Mouse (Mus musculus) kidney, adult 2 months (tissue): ENCODE measurements around the gene Upf3b.

ENCODE experiments used
- CTCF ChIP-seq: fragments of 200-500 bp; conservative IDR thresholded peaks from 2 replicates; pipeline ENCODE4 v1.5.1; 2011; ENCODE audit warnings: low read depth, mild to moderate bottlenecking, control low read depth, low read length, moderate library complexity, mixed read lengths; ENCODE audit not compliant: insufficient read depth, insufficient read length
- POLR2A ChIP-seq: fragments of 200-500 bp; IDR thresholded peaks from one replicate; pipeline ENCODE4 v1.6.1; 2011; ENCODE audit warnings: low read depth, low read length, control low read depth

- TF ChIP-seq CTCF (no peak), POLR2A (no peak)
Observed at GRCm38 (mm10) chrX:37091457-37091856, 18.7 kb downstream of the Upf3b start.
